Mouse (Mus musculus): Measurements from ENCODE around the gene Ccng2. TPM values are rescaled to one million over a fixed set of nuclear protein-coding genes. Genes with fewer than 3 reads are reported as not detected.

Gene Ccng2
- polyA plus RNA-seq, 1 experiment from 2014 or later = 45.3 TPM

DNA sequence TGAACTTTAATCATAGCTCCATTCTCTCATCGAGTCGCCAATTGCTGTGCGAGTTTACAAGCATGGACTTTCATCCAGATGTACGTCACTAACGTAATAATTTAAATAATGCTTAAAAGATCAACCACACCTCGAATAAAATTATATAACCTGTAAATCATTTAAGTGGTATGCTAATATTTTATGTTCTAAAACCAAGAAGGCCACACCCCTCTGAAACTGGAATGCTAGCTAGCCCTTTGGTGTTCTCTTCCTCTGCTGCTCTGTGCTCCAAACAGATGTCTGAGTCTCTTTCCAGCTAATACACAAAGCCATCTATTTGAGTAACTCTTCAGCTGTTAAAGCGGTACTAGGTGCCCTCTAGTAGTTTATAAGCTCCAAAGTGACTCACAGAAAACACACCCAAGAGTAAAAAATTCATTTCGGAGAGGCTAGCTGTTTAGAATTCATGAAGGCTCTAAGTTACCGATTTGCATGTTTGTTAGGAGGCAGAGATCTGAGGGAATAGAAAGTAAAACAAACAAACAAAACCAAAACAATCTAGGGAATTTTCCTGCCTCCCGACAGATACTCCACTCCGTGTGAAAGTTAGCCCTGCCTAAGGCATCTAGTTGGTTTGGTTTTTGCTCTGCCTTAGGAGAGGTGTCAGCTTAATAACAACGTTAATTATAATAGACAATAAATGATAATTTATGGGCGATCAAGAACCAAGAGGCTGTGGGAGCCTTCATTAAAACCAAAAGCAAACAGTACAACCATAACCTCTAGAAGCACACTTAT lies 1.1 kb upstream of the Ccng2 start:
- Histone ChIP-seq H3K27ac (peak overlapping the region; percentile 99), H3K9me3 (no peaks in the 10 kb centered on the region), H3K36me3 (replicated peaks) (peaks cover 15% of the 10 kb centered on the region), H3K4me1 (peaks cover 26% of the 10 kb centered on the region), H3K4me3 (peak overlapping the region; percentile 94), H3K27me3 (ENCODE audit: poor library complexity, severe bottlenecking) (no peaks in the 10 kb centered on the region)
- DNase-seq (ENCODE audit: extremely low spot score, low spot score) = no peak
- 76% methylated on average over 13 of the region's 13 CpGs for WGBS

DNA sequence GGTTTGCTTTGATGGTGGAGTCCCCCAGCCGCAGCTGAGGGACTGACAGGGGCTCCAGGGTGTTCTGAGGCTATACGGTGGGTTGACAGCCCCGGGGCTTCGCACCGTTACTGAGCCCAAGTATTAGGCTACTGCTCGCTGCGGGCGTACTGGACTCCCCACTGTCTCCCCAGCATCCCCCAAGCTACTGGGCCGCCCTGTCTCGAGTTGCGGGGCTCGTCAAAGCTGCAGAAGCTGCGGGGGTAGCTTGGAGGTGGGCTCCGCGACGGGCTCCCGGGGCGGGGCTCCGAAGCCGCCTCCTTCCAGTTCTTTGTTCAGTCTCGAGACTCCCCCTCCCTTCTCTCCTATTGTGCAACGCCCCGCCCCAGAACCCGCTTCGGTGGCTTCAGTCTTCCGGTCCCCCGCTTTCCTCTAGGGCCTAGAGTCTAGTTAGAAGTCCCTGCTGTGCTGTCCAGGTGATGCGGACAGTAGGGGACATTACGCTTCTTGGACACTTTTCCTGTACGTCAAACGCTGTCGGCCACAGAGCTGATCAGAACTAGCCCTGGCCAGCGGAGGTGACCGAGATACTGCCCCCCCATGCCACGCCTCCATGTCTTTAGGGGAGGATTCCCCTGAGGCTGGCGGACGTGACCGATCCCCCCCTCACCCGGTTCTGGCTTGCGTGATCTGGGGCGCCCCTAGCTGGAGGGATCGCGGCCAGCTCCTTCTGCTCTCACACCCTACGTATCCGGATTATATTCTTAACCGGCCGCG lies 972 bp downstream of the Ccng2 start:
- Histone ChIP-seq H3K27me3 (ENCODE audit: poor library complexity, severe bottlenecking) (no peaks in the 10 kb centered on the region), H3K9me3 (no peaks in the 10 kb centered on the region), H3K27ac (peak overlapping the region; percentile 99), H3K4me1 (peaks cover 26% of the 10 kb centered on the region), H3K4me3 (peak overlapping the region; percentile 94), H3K36me3 (replicated peaks) (peaks cover 35% of the 10 kb centered on the region)
- DNase-seq (ENCODE audit: extremely low spot score, low spot score) = peak; percentile 84
- WGBS = under 1% methylated on average over 48 of the region's 48 CpGs

- Histone ChIP-seq H3K27me3 (ENCODE audit: poor library complexity, severe bottlenecking) (no peaks in the 10 kb centered on the region), H3K36me3 (replicated peaks) (peaks cover 56% of the 10 kb centered on the region), H3K4me1 (peaks cover 26% of the 10 kb centered on the region), H3K9me3 (no peaks in the 10 kb centered on the region), H3K27ac (no peak overlapping the region), H3K4me3 (peak overlapping the region; percentile 94)
- 86% methylated on average over 7 of the region's 7 CpGs for WGBS
- no peak for DNase-seq (ENCODE audit: extremely low spot score, low spot score)
These were observed 3.0 kb downstream of the Ccng2 start for GRCm38 (mm10) chr5:93270095-93270494.

- H3K36me3 ChIP-seq (replicated peaks) = peaks cover 62% of the 10 kb centered on the region
- no peak for DNase-seq (ENCODE audit: extremely low spot score, low spot score)
- no peaks in the 10 kb centered on the region for H3K9me3 ChIP-seq
- H3K27ac ChIP-seq = no peak overlapping the region
- WGBS = 96% methylated on average over 18 of the region's 18 CpGs
- no peak overlapping the region for H3K4me3 ChIP-seq
- H3K4me1 ChIP-seq = peaks cover 26% of the 10 kb centered on the region
- no peaks in the 10 kb centered on the region for H3K27me3 ChIP-seq (ENCODE audit: poor library complexity, severe bottlenecking)
These were observed 3.7 kb downstream of the Ccng2 start for GRCm38 (mm10) chr5:93270721-93271120.

GRCm38 (mm10) chr5:93282446-93283107 lies 15.5 kb downstream of the Ccng2 start:
- Histone ChIP-seq H3K4me1 (no peaks in the 10 kb centered on the region), H3K4me3 (no peak overlapping the region), H3K27ac (no peak overlapping the region), H3K27me3 (ENCODE audit: poor library complexity, severe bottlenecking) (no peaks in the 10 kb centered on the region), H3K36me3 (replicated peaks) (peaks cover 10% of the 10 kb centered on the region), H3K9me3 (no peaks in the 10 kb centered on the region)
- 89% methylated on average over 14 of the region's 14 CpGs for WGBS
- DNase-seq (ENCODE audit: extremely low spot score, low spot score) = no peak

DNA sequence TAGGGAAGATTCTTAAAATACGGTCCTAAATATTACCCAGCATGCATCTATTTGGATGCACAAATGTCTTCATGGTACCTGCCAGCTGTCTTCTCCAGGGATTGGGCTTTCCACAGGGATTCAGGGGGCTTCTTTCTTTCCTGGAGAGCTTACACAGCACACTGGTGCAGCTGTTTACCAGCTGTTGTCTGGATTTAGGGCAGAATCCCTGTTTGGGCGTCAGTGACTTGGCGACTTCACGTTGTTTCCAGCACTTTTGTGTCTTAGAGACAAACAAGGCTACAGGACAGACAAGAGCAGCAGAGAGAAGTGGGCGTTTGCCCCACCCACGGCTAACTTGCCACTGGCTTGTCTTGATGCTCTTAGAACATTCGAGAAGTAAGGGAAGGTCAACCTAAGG lies 16.1 kb downstream of the Ccng2 start:
- Histone ChIP-seq H3K27ac (no peak overlapping the region), H3K36me3 (replicated peaks) (peaks cover 5% of the 10 kb centered on the region), H3K4me1 (no peaks in the 10 kb centered on the region), H3K4me3 (no peak overlapping the region), H3K27me3 (ENCODE audit: poor library complexity, severe bottlenecking) (no peaks in the 10 kb centered on the region), H3K9me3 (no peaks in the 10 kb centered on the region)
- DNase-seq (ENCODE audit: extremely low spot score, low spot score) = no peak
- 88% methylated on average over 7 of the region's 7 CpGs for WGBS

GRCm38 (mm10) chr5:93288553-93288952 lies 21.5 kb downstream of the Ccng2 start:
- Histone ChIP-seq H3K4me1 (peaks cover 5% of the 10 kb centered on the region), H3K36me3 (replicated peaks) (no peaks in the 10 kb centered on the region), H3K4me3 (no peak overlapping the region), H3K27ac (no peak overlapping the region), H3K27me3 (ENCODE audit: poor library complexity, severe bottlenecking) (no peaks in the 10 kb centered on the region), H3K9me3 (peaks cover 11% of the 10 kb centered on the region)
- no peak for DNase-seq (ENCODE audit: extremely low spot score, low spot score)

- no peak overlapping the region for H3K4me3 ChIP-seq
- no peak for DNase-seq (ENCODE audit: extremely low spot score, low spot score)
- 64% methylated on average over 2 of the region's 2 CpGs for WGBS
- peaks cover 5% of the 10 kb centered on the region for H3K4me1 ChIP-seq
- H3K27ac ChIP-seq = no peak overlapping the region
- no peaks in the 10 kb centered on the region for H3K36me3 ChIP-seq (replicated peaks)
- H3K9me3 ChIP-seq = peaks cover 11% of the 10 kb centered on the region
- no peaks in the 10 kb centered on the region for H3K27me3 ChIP-seq (ENCODE audit: poor library complexity, severe bottlenecking)
These were observed 23.2 kb downstream of the Ccng2 start for GRCm38 (mm10) chr5:93290282-93290681.

DNA sequence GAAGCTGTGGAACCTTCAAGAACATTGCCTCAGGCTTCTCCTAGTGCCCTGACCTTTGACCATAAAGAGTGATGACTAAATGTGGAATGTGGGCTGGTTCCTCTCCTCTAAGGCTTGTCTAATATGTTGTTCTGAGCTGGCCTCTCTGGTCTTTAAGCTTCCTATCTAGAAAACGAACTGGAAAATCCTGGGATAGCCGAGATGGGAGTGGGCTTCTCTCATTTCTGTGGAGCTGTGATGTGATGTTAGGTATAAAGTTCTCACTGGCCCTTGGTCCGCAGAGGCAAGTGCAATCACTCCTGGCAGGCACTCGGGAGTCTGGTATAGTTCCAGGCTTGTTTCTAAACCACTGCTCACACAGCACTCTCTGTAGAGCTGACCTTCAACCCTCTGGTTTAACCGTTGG lies 29.3 kb downstream of the Ccng2 start:
- no peak for DNase-seq (ENCODE audit: extremely low spot score, low spot score)
- Histone ChIP-seq H3K4me3 (no peak overlapping the region), H3K27ac (no peak overlapping the region), H3K9me3 (peaks cover 11% of the 10 kb centered on the region), H3K27me3 (ENCODE audit: poor library complexity, severe bottlenecking) (no peaks in the 10 kb centered on the region), H3K4me1 (no peaks in the 10 kb centered on the region), H3K36me3 (replicated peaks) (no peaks in the 10 kb centered on the region)
- 83% methylated on average over 5 of the region's 5 CpGs for WGBS

GRCm38 (mm10) chr5:93296754-93297153 lies 29.7 kb downstream of the Ccng2 start:
- WGBS = 89% methylated on average over 4 of the region's 4 CpGs
- peaks cover 11% of the 10 kb centered on the region for H3K9me3 ChIP-seq
- DNase-seq (ENCODE audit: extremely low spot score, low spot score) = no peak
- H3K27ac ChIP-seq = no peak overlapping the region
- no peaks in the 10 kb centered on the region for H3K4me1 ChIP-seq
- no peak overlapping the region for H3K4me3 ChIP-seq
- H3K36me3 ChIP-seq (replicated peaks) = no peaks in the 10 kb centered on the region
- no peaks in the 10 kb centered on the region for H3K27me3 ChIP-seq (ENCODE audit: poor library complexity, severe bottlenecking)

- H3K9me3 ChIP-seq = peaks cover 8% of the 10 kb centered on the region
- 83% methylated on average over 3 of the region's 3 CpGs for WGBS
- no peak for DNase-seq (ENCODE audit: extremely low spot score, low spot score)
These were observed 30.3 kb downstream of the Ccng2 start for GRCm38 (mm10) chr5:93297311-93297710.

GRCm38 (mm10) chr5:93305126-93305830 lies 38.2 kb downstream of the Ccng2 start:
- no peak overlapping the region for H3K27ac ChIP-seq
- H3K36me3 ChIP-seq (replicated peaks) = no peaks in the 10 kb centered on the region
- WGBS = 87% methylated on average over 2 of the region's 2 CpGs
- no peak overlapping the region for H3K4me3 ChIP-seq
- H3K27me3 ChIP-seq (ENCODE audit: poor library complexity, severe bottlenecking) = no peaks in the 10 kb centered on the region
- no peak for DNase-seq (ENCODE audit: extremely low spot score, low spot score)
- no peaks in the 10 kb centered on the region for H3K4me1 ChIP-seq
- no peaks in the 10 kb centered on the region for H3K9me3 ChIP-seq

More at GRCm38 (mm10) chr5:93297311-93297710, 30.3 kb downstream of the Ccng2 start:
- Histone ChIP-seq H3K27ac (no peak overlapping the region), H3K27me3 (ENCODE audit: poor library complexity, severe bottlenecking) (no peaks in the 10 kb centered on the region), H3K36me3 (replicated peaks) (no peaks in the 10 kb centered on the region), H3K4me1 (no peaks in the 10 kb centered on the region), H3K4me3 (no peak overlapping the region)

Measured in forebrain, embryonic 10.5 days (tissue).